Mouse (Mus musculus) E14TG2a.4 (cell line): ENCODE data around the gene Ano8.

ENCODE experiments used
- CTCF ChIP-seq: conservative IDR thresholded peaks from 2 replicates; pipeline ENCODE4 v1.5.1; 2014; ENCODE audit warnings: low read length
- POU5F1 ChIP-seq: IDR thresholded peaks from 2 replicates; pipeline ENCODE4 v1.6.1; 2014; ENCODE audit warnings: low read length, borderline replicate concordance

- peak; percentile 65 for TF ChIP-seq CTCF
- TF ChIP-seq POU5F1: no peak
Measured at GRCm38 (mm10) chr8:71515043-71515442, 29.3 kb upstream of the Ano8 start.
